Mouse (Mus musculus) mouse embryonic stem cell (cell line): ENCODE data around the gene Cep152.

Experiments
- in situ Hi-C, 2 experiments: fragments of 300-500 bp; cut with MboI; formaldehyde crosslinking; loops; 1 replicate in 1 of 2; 3 replicates in 1 of 2; pipeline ENCODE4 v1.14.3; 2019 to 2020; ENCODE audit warnings: low sequenced_read_pairs in 2 of 2, low pct_unique_long_range_greater_than_20kb in 1 of 2, mixed read lengths in 1 of 2; ENCODE audit not compliant: unreplicated experiment in 1 of 2

Cep152 gene

DNA sequence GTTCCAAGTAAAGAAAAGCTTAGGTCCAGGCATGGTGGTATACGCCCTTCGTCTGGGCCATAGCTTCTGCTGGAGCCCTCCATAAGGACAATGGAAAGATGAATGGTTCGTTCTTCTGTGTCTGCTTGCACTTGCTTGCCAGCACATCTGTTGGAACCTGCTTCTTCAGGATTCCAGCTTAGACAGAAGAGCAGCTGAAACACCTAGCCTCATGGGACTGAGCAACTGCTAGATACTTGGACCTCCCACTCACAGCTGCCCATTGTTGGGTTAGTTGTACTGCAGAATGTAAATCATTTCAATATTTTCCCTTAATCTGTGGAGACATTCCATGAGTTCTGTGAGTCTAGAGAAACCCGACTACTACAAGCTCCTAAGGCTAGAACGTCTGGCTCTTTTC, 25.1 kb upstream of the Cep152 start:
- in situ Hi-C loops: loop anchor here in 1 of 2 experiments (25.0 kb wide), 1 partner anchor 387 kb away; the partner anchor contains the start of gene Fgf7

GRCm38 (mm10) chr2:125644912-125645311, 20.0 kb upstream of the Cep152 start:
- in situ Hi-C loops: no loop called here

DNA sequence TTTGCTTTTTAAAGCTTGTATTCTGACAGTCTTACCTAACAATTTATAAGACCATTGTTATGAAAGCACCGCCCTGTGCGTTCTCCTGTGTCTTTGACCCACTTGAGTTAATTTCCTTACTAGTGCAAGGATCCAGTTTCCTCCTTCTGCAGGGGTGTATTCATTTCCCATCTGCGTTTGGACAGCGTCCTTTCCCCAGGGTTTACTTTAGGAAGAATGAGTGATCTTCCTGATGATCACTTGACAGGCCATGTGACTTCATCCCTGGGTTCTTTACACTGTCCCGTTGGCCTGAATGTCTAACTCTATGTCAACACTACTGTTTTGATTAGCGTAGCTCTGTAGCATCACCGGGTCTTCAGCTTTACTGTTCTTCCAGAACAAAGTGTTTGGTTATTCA, 12.4 kb upstream of the Cep152 start:
- in situ Hi-C loops: no loop called here

DNA sequence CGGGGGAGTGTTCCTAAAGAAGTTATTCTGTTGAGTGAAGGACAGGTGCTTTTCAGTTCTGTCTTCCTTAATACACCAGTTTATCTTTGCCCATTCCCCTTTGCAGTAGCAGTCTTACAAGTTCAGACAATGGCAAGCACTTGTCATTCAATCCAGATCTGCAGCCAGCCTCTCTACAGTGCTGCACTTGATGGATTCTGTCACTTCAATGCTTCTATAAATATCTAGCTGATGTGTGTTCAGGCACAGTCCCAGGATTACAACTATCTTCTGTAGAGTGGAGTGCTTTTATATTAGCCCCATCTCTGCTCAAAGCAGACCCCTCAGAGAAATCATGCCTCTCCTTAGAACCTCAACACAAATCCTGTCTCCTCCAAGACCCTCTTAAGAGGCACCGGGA, 5.1 kb upstream of the Cep152 start:
- in situ Hi-C loops: no loop called here

GRCm38 (mm10) chr2:125628487-125628886, 3.6 kb upstream of the Cep152 start:
- in situ Hi-C loops: loop anchor here in 1 of 2 experiments (10.0 kb wide), 1 partner anchor 374 kb away; no protein-coding TSS in a partner anchor

DNA sequence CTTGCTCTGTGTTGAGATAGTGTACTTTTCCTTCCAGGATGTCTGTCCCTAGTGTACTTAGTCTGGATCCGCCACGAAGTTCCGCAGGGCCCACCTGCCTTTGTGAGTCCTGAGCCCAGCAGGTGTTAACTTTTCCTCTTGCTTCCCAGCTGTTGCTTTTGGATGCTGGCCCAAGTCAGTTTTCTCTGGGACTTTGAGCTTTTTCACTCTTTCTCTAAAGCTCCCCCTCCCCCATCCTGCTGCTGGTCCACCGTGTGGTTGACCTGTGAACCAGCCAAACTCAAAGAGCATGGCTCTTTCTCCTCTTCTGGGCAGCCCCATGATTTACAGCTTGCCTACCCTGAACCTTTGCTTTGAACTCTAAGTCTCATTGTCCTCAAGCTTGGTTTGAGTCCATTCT, 1.6 kb upstream of the Cep152 start:
- in situ Hi-C loops: loop anchor here in 1 of 2 experiments (10.0 kb wide), 1 partner anchor 372 kb away; no protein-coding TSS in a partner anchor

DNA sequence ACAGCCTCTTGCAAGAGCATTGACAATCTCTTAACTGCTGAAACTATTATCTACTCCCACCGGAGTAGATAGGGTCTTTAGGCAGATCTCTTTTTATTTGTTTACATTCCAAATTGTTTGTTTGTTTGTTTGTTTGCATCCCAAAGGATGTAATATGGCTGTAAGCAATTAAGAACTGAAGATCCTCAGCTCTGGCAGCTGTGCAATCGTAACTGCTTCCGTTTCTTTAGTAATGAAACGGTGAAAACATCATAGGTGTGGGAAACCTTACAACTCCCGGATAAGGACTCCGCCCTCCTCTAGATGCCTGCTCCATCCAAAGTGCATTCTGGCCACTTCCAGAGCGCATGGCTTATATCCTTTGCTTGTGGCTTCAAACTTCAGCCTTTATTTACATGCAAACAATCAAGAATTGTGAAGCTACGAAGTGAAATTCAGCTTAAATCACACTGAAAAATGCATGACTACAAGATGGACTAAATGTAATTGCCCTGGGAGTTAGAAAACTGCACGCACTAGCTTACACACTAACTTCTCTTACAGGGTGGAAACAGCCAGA, 707 bp downstream of the Cep152 start:
- in situ Hi-C loops: loop anchor here in 1 of 2 experiments (10.0 kb wide), 1 partner anchor 369 kb away; no protein-coding TSS in a partner anchor

DNA sequence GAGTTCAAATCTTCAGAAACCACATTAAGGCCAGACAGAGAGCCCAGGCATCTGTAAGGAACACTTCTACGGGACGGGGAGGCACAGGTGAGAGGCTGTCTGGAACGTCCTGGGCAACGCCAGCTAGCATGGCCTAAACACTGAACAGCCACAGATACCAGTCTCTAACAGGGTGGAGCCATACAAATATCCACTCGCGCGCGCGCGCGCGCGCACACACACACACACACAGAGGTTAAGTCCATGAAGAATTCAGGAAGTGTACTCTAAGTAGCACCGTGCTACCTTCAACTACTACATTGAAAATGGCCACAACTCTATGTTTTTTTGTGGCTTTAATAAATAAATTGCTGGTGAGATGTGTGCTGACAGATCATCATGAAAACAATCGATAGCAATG, 1.7 kb downstream of the Cep152 start:
- in situ Hi-C loops: loop anchor here in 1 of 2 experiments (10.0 kb wide), 1 partner anchor 368 kb away; no protein-coding TSS in a partner anchor

GRCm38 (mm10) chr2:125620213-125620907, 4.6 kb downstream of the Cep152 start:
- in situ Hi-C loops: loop anchor here in 1 of 2 experiments (10.0 kb wide), 1 partner anchor 366 kb away; no protein-coding TSS in a partner anchor

DNA sequence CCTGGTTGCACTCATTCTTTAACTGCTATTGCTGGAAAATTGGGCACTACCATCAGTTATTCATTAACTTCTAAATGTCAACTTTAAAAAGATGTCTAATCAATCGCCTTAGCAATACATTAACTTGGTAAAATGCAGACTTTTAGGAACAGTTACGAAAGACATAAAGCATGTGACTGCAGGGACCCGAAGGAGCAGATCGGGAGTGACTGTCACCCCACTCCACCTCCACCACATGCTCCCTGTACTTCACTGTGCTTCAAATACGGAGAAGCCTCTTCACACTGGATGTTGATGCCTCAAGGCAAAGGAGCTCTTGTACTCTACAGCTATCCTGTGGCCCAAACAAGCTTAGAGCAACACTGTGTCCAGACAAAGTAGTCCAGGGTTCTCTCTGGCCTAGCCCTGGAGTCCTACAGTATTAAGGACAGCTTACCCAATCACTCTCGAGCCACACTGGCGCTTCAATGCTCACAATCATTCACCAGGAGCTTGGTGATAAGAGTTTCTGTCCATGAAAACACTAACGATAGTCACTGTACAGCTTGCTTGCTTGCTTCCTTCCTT, 9.0 kb downstream of the Cep152 start:
- in situ Hi-C loops: no loop called here

GRCm38 (mm10) chr2:125615440-125615839, 9.5 kb downstream of the Cep152 start:
- in situ Hi-C loops: no loop called here

GRCm38 (mm10) chr2:125606220-125606845, 18.6 kb downstream of the Cep152 start:
- in situ Hi-C loops: no loop called here

DNA sequence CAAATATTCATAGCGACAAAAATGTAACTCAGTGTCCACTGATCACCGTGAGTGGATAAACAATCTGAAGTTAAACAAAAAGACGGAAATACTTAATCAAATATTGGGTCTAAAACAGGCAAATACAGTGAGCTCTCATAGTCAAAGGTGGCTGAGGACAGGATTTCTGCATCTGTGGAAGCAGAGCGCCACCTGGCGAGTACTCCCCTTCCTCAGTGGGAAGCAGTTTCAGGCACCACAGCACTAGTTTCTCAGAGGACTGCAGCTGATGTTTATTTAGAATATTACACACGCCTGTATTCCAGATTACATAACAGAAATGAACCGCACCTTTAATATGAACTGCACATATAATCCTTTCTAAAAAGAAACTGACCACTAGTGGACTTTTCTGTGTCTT, 20.3 kb downstream of the Cep152 start:
- in situ Hi-C loops: no loop called here

- in situ Hi-C loops: no loop called here
Observed at GRCm38 (mm10) chr2:125602970-125603369, 21.9 kb downstream of the Cep152 start.

DNA sequence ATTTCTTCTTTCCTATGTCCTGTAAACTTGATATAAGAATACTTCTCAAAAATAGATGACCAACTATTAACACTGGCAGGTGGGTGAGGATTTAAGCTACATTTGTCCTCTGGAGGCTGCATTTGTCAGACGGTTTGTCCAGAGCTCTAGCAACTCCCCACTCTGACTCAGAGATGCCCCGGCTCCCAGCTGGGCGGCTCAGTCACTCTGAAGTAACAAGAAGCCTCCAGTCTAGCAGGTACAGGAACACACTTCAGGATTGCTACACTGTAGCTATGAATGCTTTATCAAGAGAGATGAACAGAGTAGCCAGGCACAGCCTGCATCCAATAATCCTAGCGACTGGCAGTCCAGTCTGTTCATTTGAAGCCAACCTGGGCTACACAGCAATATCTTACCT, 26.0 kb downstream of the Cep152 start:
- in situ Hi-C loops: no loop called here

GRCm38 (mm10) chr2:125598251-125598650, 26.7 kb downstream of the Cep152 start:
- in situ Hi-C loops: no loop called here

GRCm38 (mm10) chr2:125594786-125595185, 30.1 kb downstream of the Cep152 start:
- in situ Hi-C loops: no loop called here

- in situ Hi-C loops: no loop called here
Observed at GRCm38 (mm10) chr2:125594072-125594471, 30.8 kb downstream of the Cep152 start.

GRCm38 (mm10) chr2:125591895-125592294, 33.0 kb downstream of the Cep152 start:
- in situ Hi-C loops: no loop called here
